Mouse (Mus musculus): ENCODE data around the gene Neb. TPM values are rescaled to one million over a fixed set of nuclear protein-coding genes. Genes with fewer than 3 reads are reported as not detected.

The Neb gene
- polyA plus RNA-seq, 2 experiments = 51.8 to 126 TPM

GRCm38 (mm10) chr2:52270911-52271310 is 107.4 kb downstream of the Neb start:
- H3K9me3 ChIP-seq (ENCODE audit: control insufficient read depth, low read length) = no peaks in the 10 kb centered on the region
- no peaks in the 10 kb centered on the region for H3K4me1 ChIP-seq (ENCODE audit: control insufficient read depth, insufficient read depth, low read length)
- no peak overlapping the region for H3K4me3 ChIP-seq (replicated peaks; ENCODE audit: low read length)
- no peak for DNase-seq (ENCODE audit: low spot score)
- no peak for ATAC-seq (ENCODE audit: low FRiP score, low read depth)
- WGBS = 88% methylated on average over 8 of the region's 8 CpGs
- H3K27me3 ChIP-seq (ENCODE audit: control insufficient read depth, insufficient read depth, low read length) = no peaks in the 10 kb centered on the region
- no peak overlapping the region for H3K27ac ChIP-seq (replicated peaks; ENCODE audit: low read depth, low read length)
- H3K4me2 ChIP-seq (replicated peaks; ENCODE audit: low read depth, low read length, severe bottlenecking) = no peak overlapping the region
- no peak overlapping the region for H3K9ac ChIP-seq (ENCODE audit: low read depth, low read length, severe bottlenecking)
- no peak for TF ChIP-seq POLR2A (IDR thresholded peaks at IDR 0.05; ENCODE audit: borderline replicate concordance, extremely low read depth, insufficient read depth, insufficient read length)
- H3K36me3 ChIP-seq (ENCODE audit: control insufficient read depth, insufficient read depth, low read length) = no peaks in the 10 kb centered on the region

GRCm38 (mm10) chr2:52262149-52262548 is 116.1 kb downstream of the Neb start:
- ATAC-seq (ENCODE audit: low FRiP score, low read depth) = no peak
- 41% methylated on average over 2 of the region's 2 CpGs for WGBS
- no peak for TF ChIP-seq POLR2A (IDR thresholded peaks at IDR 0.05; ENCODE audit: borderline replicate concordance, extremely low read depth, insufficient read depth, insufficient read length)

GRCm38 (mm10) chr2:52252037-52252436 is 126.2 kb downstream of the Neb start:
- 58% methylated on average over 1 of the region's 1 CpGs for WGBS

More at GRCm38 (mm10) chr2:52262149-52262548, 116.1 kb downstream of the Neb start:
- Histone ChIP-seq H3K4me2 (replicated peaks; ENCODE audit: low read depth, low read length, severe bottlenecking) (no peak overlapping the region), H3K9ac (ENCODE audit: low read depth, low read length, severe bottlenecking) (no peak overlapping the region), H3K4me1 (ENCODE audit: control insufficient read depth, insufficient read depth, low read length) (no peaks in the 10 kb centered on the region), H3K9me3 (ENCODE audit: control insufficient read depth, low read length) (no peaks in the 10 kb centered on the region), H3K36me3 (ENCODE audit: control insufficient read depth, insufficient read depth, low read length) (no peaks in the 10 kb centered on the region), H3K27me3 (ENCODE audit: control insufficient read depth, insufficient read depth, low read length) (no peaks in the 10 kb centered on the region), H3K4me3 (replicated peaks; ENCODE audit: low read length) (no peak overlapping the region), H3K27ac (replicated peaks; ENCODE audit: low read depth, low read length) (no peak overlapping the region)
- DNase-seq (ENCODE audit: low spot score) = peak; percentile 21

GRCm38 (mm10) chr2:52248316-52248826 is 129.9 kb downstream of the Neb start:
- H3K4me3 ChIP-seq (replicated peaks; ENCODE audit: low read length) = no peak overlapping the region
- no peak overlapping the region for H3K27ac ChIP-seq (replicated peaks; ENCODE audit: low read depth, low read length)
- DNase-seq (ENCODE audit: low spot score) (no peak), ATAC-seq (ENCODE audit: low FRiP score, low read depth) (no peak)
- H3K4me1 ChIP-seq (ENCODE audit: control insufficient read depth, insufficient read depth, low read length) = no peaks in the 10 kb centered on the region
- H3K27me3 ChIP-seq (ENCODE audit: control insufficient read depth, insufficient read depth, low read length) = no peaks in the 10 kb centered on the region
- TF ChIP-seq POLR2A (IDR thresholded peaks at IDR 0.05; ENCODE audit: borderline replicate concordance, extremely low read depth, insufficient read depth, insufficient read length) = no peak
- no peak overlapping the region for H3K9ac ChIP-seq (ENCODE audit: low read depth, low read length, severe bottlenecking)
- H3K4me2 ChIP-seq (replicated peaks; ENCODE audit: low read depth, low read length, severe bottlenecking) = no peak overlapping the region
- 61% methylated on average over 9 of the region's 9 CpGs for WGBS
- no peaks in the 10 kb centered on the region for H3K9me3 ChIP-seq (ENCODE audit: control insufficient read depth, low read length)
- H3K36me3 ChIP-seq (ENCODE audit: control insufficient read depth, insufficient read depth, low read length) = no peaks in the 10 kb centered on the region

More at GRCm38 (mm10) chr2:52252037-52252436, 126.2 kb downstream of the Neb start:
- Histone ChIP-seq H3K4me2 (replicated peaks; ENCODE audit: low read depth, low read length, severe bottlenecking) (no peak overlapping the region), H3K4me1 (ENCODE audit: control insufficient read depth, insufficient read depth, low read length) (no peaks in the 10 kb centered on the region), H3K36me3 (ENCODE audit: control insufficient read depth, insufficient read depth, low read length) (no peaks in the 10 kb centered on the region), H3K9ac (ENCODE audit: low read depth, low read length, severe bottlenecking) (no peak overlapping the region), H3K4me3 (replicated peaks; ENCODE audit: low read length) (no peak overlapping the region), H3K9me3 (ENCODE audit: control insufficient read depth, low read length) (no peaks in the 10 kb centered on the region), H3K27me3 (ENCODE audit: control insufficient read depth, insufficient read depth, low read length) (no peaks in the 10 kb centered on the region), H3K27ac (replicated peaks; ENCODE audit: low read depth, low read length) (no peak overlapping the region)
- DNase-seq (ENCODE audit: low spot score) (no peak), ATAC-seq (ENCODE audit: low FRiP score, low read depth) (no peak)
- TF ChIP-seq POLR2A (IDR thresholded peaks at IDR 0.05; ENCODE audit: borderline replicate concordance, extremely low read depth, insufficient read depth, insufficient read length) = no peak

GRCm38 (mm10) chr2:52245091-52245490 is 133.2 kb downstream of the Neb start:
- Histone ChIP-seq H3K36me3 (ENCODE audit: control insufficient read depth, insufficient read depth, low read length) (no peaks in the 10 kb centered on the region), H3K4me2 (replicated peaks; ENCODE audit: low read depth, low read length, severe bottlenecking) (no peak overlapping the region), H3K4me3 (replicated peaks; ENCODE audit: low read length) (no peak overlapping the region), H3K9ac (ENCODE audit: low read depth, low read length, severe bottlenecking) (no peak overlapping the region), H3K4me1 (ENCODE audit: control insufficient read depth, insufficient read depth, low read length) (no peaks in the 10 kb centered on the region), H3K27me3 (ENCODE audit: control insufficient read depth, insufficient read depth, low read length) (no peaks in the 10 kb centered on the region), H3K9me3 (ENCODE audit: control insufficient read depth, low read length) (no peaks in the 10 kb centered on the region), H3K27ac (replicated peaks; ENCODE audit: low read depth, low read length) (no peak overlapping the region)
- no peak for TF ChIP-seq POLR2A (IDR thresholded peaks at IDR 0.05; ENCODE audit: borderline replicate concordance, extremely low read depth, insufficient read depth, insufficient read length)
- ATAC-seq (ENCODE audit: low FRiP score, low read depth) (no peak), DNase-seq (ENCODE audit: low spot score) (no peak)
- 87% methylated on average over 5 of the region's 5 CpGs for WGBS

- ATAC-seq (ENCODE audit: low FRiP score, low read depth) (no peak), DNase-seq (ENCODE audit: low spot score) (no peak)
- WGBS = 83% methylated on average over 1 of the region's 1 CpGs
- no peak overlapping the region for H3K27ac ChIP-seq (replicated peaks; ENCODE audit: low read depth, low read length)
- no peaks in the 10 kb centered on the region for H3K9me3 ChIP-seq (ENCODE audit: control insufficient read depth, low read length)
- no peaks in the 10 kb centered on the region for H3K36me3 ChIP-seq (ENCODE audit: control insufficient read depth, insufficient read depth, low read length)
- TF ChIP-seq POLR2A (IDR thresholded peaks at IDR 0.05; ENCODE audit: borderline replicate concordance, extremely low read depth, insufficient read depth, insufficient read length) = no peak
- no peak overlapping the region for H3K4me2 ChIP-seq (replicated peaks; ENCODE audit: low read depth, low read length, severe bottlenecking)
- no peaks in the 10 kb centered on the region for H3K4me1 ChIP-seq (ENCODE audit: control insufficient read depth, insufficient read depth, low read length)
- no peaks in the 10 kb centered on the region for H3K27me3 ChIP-seq (ENCODE audit: control insufficient read depth, insufficient read depth, low read length)
- H3K4me3 ChIP-seq (replicated peaks; ENCODE audit: low read length) = no peak overlapping the region
- H3K9ac ChIP-seq (ENCODE audit: low read depth, low read length, severe bottlenecking) = no peak overlapping the region
These were observed 135.6 kb downstream of the Neb start for GRCm38 (mm10) chr2:52242691-52243090.
